Mouse (Mus musculus) layer of hippocampus, postnatal 25 days (tissue): ENCODE results near the gene Phyh. TPM values are rescaled to one million over a fixed set of nuclear protein-coding genes. Genes with fewer than 3 reads are reported as not detected.
"Not testable (repeated sequence)": the region's sequence is repeated elsewhere in the genome, so short reads cannot be mapped to it uniquely, and the experiment has no call there.

Experiments
- DNase-seq, 2 experiments: peaks; one replicate each; pipeline ENCODE4 v3.0.0; 2022; ENCODE audit warnings: mixed read lengths in 2 of 2, low spot score in 1 of 2; ENCODE audit errors: extremely low spot score in 1 of 2
- total RNA-seq, 2 experiments: library from RNA; stranded (reverse); gene quantifications; 2 replicates each; pipeline ENCODE4 v1.2.3; 2021

Gene Phyh
- total RNA-seq, 2 experiments from 2014 or later, result 78.3 to 80.8 TPM

- no peak for DNase-seq
These were observed 2.8 kb upstream of the Phyh start for GRCm38 (mm10) chr2:4916037-4916436.

DNA sequence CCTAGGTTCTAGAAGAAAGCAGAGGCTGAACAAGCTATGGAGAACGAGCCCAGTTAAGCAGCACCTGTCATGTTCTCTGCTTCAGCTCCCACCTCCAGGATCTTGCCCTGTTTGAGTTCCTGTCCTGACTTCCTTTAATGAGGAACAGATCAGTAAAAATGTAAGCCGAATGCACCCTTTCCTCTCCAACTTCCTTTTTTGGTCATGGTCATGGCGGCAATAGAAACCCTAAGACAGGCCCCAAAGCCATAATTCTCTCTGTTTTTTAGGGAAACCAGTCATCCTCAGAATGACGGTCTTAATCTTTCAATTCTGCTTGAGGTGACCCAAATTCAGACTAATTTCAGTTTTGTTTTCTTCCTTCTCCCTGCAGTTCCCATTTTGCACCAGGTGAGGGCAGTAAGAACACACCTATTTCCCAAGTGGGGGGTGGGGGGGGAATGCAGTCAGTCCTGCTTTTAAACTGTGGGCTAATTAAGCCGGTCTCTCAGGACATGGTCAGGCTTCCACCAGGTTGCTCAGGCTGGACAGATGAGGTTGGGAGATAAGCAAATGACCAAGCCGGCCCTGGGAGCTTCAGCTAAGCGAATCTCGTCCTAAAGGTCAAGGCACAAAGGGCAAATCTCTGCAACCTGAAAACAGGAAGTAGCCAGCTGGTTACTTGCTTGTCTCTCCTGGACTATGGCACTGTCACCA, 1.3 kb upstream of the Phyh start:
- DNase-seq, result peak; percentile 47 to 67

- DNase-seq, result no peak
These were observed 2.2 kb downstream of the Phyh start for GRCm38 (mm10) chr2:4921019-4921418.

DNA sequence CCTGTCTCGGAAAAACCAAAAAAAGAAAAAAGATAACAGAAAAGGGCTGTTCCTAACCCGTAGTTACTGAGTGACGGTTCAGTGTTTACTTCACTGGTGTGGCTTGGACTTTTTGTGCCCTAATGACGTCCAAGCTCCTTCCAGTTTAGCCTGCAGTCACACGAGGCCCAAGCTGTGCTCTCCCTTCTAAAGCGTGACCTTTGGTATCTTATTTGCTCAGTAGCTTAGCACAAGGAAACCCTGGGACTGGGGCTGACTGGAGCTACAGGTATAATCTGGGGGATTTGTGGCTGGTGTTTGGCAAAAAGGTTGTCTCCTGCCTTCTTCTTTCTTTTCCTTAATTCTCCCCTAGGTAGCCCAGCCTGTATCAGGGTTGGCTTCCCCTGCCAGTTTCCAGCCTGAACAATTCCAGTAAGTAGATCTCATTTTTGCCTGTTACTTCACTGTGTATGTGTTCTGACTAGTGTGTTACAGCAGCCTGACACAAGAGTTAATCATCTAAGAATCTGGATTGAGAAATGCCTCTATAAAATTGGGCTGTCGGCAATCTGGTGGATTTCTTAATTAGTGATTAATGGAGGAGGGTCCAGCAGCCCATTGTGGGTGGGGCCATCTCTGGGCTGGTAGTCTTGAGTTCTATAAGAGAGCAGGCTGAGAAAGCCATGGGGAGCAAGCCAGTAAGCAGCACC, 3.8 kb downstream of the Phyh start:
- DNase-seq, result no peak

DNA sequence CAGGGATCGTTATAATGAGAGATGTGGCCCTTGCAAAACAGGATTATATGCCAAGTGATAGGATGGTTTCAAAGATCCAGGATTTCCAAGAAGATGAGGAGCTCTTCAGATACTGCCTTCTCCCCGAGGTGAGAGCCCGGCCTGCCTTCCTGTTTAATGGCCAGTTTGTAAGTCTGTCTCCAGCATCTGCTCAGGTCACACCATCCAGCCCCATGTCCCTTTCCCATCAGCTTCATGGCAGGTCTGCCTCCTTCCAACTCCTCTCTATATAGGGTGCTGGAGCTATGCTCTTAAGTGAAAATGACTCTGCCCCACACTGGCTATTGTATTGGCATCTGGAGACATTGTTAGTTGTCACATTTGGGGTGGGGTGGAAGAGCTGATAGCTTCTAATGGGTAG, 8.6 kb downstream of the Phyh start:
- no peak for DNase-seq

DNA sequence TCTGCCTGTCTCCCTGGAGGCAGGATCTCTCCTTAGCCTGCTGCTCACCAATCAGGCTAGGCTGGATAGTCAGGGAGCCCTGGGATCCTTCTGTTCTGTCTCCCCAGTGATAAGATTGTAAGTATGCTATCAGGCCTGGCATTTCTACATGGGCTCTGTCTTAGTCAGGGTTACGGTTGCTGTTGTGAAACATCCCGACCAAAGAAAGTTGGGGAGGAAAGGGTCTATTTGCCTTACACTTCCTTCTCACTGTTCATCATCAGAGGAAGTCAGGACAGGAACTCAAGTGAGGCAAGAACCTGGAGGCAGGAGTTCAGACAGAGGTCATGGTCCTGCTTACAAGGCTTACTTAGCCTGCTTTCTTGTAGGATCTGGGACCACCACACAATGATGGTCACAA, 10.4 kb downstream of the Phyh start:
- no peak for DNase-seq

GRCm38 (mm10) chr2:4934516-4934915, 15.7 kb downstream of the Phyh start:
- no peak for DNase-seq

DNA sequence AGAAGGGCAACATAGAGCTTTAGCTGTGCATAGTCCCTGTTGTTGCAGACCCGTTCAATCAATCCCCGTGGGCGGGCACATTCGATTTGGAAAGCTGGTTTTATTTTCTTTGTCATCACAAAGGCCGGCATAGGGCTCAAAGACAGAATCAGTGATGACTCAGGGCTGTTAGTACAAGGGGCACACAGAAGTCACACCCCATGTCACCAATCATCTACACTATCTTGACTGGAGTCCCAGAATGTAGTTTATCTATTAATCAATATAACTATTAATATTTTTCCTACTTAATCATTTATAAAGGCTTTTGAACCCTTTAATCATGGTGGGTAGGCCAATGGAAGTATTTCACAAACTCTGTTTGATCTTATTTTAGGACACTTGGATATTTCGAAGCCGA, 19.1 kb downstream of the Phyh start:
- no peak for DNase-seq

GRCm38 (mm10) chr2:4940861-4941260, 22.0 kb downstream of the Phyh start:
- DNase-seq, result no peak

- DNase-seq, result not testable (repeated sequence)
These were observed 30.9 kb downstream of the Phyh start for GRCm38 (mm10) chr2:4949691-4950090.

GRCm38 (mm10) chr2:4950986-4951385, 32.2 kb downstream of the Phyh start:
- DNase-seq, result no peak

DNA sequence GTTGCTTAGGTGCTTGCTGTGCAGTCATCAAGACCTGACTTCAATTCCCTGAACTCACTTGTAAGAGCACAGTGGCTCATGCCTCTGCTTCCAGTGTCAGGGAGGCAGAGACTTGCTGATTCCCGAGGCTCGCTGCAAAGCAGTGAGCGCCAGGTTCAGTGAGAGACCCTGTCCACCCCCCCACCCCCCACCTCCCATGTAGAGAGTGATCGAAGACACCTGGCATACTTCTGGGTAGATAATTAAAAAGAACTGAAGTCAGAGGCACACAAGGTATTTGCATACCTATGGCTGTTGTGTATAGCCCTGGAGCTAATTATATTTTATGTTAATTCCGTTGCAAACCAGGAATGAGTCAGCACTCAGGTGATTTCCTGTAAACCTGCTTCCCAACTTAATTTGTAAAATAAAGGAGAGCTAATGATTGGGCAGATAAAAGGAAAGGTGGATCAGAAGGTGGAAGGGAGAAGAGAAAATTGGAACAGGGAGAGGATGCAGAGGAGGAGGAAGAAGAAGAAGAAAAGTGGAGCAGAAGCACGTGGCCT, 35.5 kb downstream of the Phyh start:
- DNase-seq, result no peak

- no peak for DNase-seq
These were observed 39.2 kb downstream of the Phyh start for GRCm38 (mm10) chr2:4958039-4958438.

DNA sequence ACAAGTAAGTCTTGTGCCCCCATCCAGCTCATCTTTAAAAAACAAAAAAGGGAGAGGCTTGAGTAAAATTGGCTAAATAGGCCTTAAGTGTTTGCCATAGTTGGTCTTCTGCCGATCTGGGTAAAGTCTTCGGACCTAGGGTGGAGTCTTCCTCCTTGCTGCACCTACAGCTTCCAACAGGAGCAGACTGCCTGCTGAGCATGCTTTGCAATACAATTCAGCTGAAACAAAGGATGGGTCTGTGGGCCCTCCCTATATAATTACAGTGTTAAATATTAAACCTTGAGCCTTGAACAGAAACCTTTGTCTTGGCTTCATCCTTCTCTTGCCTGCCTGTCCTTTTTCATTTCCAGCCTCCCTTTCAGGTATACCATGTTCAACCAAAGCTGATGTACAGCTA, 49.0 kb downstream of the Phyh start:
- DNase-seq, result no peak

DNA sequence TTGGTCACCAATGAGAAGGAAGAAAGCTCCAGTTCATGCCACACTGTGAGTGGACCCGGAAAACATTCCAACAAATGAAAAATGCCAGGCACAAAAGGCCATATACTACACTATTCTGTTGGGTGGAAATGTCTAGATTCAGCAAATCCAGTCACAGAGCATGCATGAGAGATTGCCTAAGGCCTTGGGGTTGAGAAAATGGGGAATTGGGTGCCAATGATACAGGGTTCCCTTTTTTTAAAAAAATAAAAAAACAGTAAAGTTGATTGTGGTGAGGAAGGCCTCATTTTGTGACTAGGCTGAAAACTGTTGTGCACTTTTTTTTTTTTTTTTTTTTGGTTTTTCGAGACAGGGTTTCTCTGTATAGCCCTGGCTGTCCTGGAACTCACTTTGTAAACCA, 50.3 kb downstream of the Phyh start:
- DNase-seq, result no peak

- DNase-seq, result no peak
These were observed 57.0 kb downstream of the Phyh start, which contains the start of gene Ucma for GRCm38 (mm10) chr2:4975807-4976206. Ucma (plus strand) TSS chr2:4976122.

DNA sequence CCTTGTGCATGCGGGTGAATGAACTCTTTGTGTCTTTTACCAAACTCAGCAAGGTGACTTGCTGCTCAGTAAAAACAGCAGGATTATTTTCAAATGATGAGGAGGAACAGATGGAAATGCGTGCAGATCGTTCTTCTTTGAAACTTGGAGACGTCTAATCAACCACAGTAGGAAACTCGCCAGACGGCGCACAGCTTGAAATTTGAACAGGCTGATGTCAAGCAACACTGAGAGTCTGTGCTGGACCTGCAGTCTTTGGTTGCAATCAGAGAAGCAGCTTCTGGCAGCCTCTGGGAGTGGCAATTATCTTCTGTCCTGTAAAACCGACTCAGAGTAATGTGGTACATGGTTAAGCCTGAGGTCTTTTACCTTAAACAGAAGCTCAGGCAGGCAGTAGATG, 59.3 kb downstream of the Phyh start:
- peak in 1 of 2 experiments; percentile 24 for DNase-seq

DNA sequence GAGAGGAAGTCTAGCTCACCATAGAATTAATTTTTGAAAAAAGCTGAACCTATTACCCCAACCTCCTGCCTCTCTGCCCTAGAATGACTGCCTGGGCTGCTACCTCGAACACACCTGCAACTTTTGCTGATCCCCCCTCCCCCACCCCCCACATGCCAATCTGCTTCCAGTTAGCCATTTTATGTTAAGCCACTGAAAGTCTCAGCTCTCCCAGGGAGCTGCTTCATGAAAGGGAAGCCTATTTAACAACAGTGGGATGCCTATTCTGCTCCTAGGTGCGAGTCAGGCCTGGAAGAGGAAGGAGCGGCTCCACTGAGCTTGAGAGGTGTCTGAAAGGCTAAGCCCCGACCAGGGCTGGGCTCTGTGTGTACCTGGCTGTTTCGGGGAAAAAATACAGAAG, 65.2 kb downstream of the Phyh start:
- DNase-seq, result no peak

DNA sequence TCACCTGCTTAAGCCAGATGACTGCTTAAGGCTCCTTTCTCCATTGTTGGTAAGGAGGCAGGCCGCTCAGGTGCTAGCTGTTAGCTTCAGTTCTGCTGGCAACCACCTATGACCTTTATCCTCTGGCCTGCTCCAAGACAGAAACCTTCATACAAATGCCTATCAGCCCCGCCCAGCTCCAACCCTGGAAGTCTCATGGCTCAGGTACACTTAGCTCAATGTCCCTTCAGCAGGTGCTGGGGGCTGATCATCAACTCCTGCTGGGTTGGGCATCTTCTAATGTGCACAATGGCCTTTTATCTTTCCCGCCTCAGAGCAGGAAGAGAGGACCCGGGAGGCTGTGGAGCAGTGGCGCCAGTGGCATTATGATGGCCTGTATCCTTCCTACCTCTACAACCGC, 66.2 kb downstream of the Phyh start:
- DNase-seq, result no peak

DNA sequence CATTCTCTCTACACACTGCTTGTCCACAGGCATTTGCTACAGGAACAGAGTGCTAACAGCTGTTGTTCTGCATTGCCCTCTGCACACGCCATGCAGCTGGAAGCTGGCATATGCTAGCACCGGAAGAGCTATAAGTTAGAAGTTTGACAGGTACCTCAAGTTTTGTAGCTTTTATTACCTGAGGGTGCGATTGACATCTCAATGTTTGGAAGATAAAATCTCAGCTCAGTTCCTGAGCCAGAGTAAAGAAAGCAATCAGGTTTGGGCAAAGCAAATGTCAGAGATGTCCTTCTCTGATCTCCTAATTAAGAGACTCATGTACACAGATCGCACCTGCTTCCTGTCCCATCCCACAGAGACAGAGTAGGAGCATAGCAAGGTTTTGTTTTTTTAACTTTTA, 68.0 kb downstream of the Phyh start:
- DNase-seq, result no peak

GRCm38 (mm10) chr2:4987388-4988180, 68.8 kb downstream of the Phyh start:
- no peak for DNase-seq
